Mouse (Mus musculus): Measurements from ENCODE around the gene Yaf2. TPM values are rescaled to one million over a fixed set of nuclear protein-coding genes. Genes with fewer than 3 reads are reported as not detected.
"Not testable (repeated sequence)": the region's sequence is repeated elsewhere in the genome, so short reads cannot be mapped to it uniquely, and the experiment has no call there.

The Yaf2 gene
- polyA plus RNA-seq (2014; fragmentation: Nextera tagmentation; extraction: Ambion mirVana), result 87.9 and 89.6 TPM in 2 replicates

DNA sequence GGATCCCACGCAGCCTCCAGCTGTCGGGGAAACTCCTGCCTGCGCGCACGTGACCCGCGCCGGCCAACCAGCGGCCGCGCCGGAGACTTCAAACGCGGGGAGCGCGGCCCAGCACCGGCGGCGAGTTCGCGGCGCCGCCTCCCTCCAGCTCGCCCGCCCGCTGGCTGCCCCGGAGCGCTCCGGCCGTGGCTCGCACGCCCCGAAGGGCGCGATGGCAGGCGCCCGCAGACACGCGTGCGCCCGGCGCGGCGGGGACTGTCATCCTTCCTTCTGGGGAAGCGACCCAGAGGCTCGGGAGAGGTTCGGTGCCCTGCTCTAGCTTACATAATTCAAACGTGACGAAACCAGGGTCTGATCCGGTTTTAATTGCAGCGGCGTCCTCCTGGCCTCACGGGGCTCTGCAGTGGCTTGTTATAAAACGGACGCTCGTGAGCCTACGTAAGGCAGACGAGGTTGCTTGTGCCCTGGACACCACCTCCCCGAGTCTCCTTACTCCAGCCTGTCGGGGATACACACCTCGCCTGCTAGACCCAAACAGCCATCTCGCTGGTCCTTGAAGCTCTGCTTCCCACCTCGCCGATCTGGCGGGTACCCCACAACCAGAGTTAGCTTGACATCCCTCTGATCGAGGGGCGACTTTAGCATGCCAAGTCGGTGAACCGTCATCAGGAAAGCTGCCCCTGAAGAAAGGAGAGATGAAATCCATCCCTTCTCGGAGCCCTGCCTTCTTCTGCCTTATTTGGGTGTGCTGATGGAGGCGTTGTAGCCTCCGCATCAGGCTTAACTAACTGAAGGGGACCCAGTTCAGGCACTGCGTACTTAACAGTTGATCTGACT, at the start of gene Yaf2:
Gene Yaf2, minus strand, starts transcription at position 11 of the 837 bp plus-strand sequence.
- H3K4me1 ChIP-seq (ENCODE audit: control insufficient read depth in 2 of 2, insufficient read depth in 2 of 2, low read length in 2 of 2), result peaks cover 0 to 4% of the 10 kb centered on the region in 2 experiments; a peak in 2 of 4 replicates
- under 1% methylated on average over 73 of the region's 73 CpGs for WGBS
- peak within 1 kb of the TSS; percentile 78 to 82 for H3K4me3 ChIP-seq (ENCODE audit: control insufficient read depth in 1 of 2, insufficient read depth in 1 of 2, low read depth in 1 of 2, low read length in 2 of 2)
- peak; percentile 95 for ATAC-seq (ENCODE audit: insufficient number of reproducible peaks, insufficient read depth, low FRiP score, low read depth)
- no peaks in the 10 kb centered on the region for H3K27me3 ChIP-seq (ENCODE audit: control insufficient read depth, insufficient read depth, low read length)
- H3K27ac ChIP-seq (replicated peaks in 1 of 2; ENCODE audit: control insufficient read depth in 1 of 2, insufficient read depth in 1 of 2, low read depth in 2 of 2, low read length in 2 of 2), result peak within 1 kb of the TSS; percentile 90 to 98
- peak within 1 kb of the TSS; percentile 93 for H3K9ac ChIP-seq (ENCODE audit: low read length)
- H3K9me3 ChIP-seq (ENCODE audit: control insufficient read depth, low read length), result no peaks in the 10 kb centered on the region
- H3K4me2 ChIP-seq (ENCODE audit: low read length), result peak within 1 kb of the TSS; percentile 88
- peaks cover 8% of the 10 kb centered on the region; the same call in 1 of the 2 replicates for H3K36me3 ChIP-seq (ENCODE audit: control insufficient read depth, insufficient read depth, low read length)

DNA sequence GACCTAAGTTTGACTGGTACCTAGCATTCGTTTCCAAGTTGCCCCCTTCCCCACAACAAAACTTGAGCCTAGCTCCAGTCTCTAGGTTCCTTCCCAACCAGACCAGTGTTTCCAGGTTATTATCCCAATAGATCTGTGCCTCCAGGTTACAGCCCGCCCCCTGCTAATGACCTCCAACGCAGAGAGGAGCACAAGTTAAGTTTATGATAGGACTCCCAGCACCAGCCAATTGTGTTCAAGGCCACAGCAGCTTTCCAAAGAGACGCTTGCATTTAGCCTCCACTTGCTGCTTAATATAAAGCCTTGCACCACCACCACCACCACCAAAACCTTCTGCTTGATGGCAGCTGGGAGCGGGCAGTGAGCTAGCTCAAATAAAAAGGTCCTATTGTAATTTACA, 44.6 kb upstream of the Yaf2 start:
- Histone ChIP-seq H3K4me2 (ENCODE audit: low read length) (no peak overlapping the region), H3K36me3 (ENCODE audit: control insufficient read depth, insufficient read depth, low read length) (peaks cover 14% of the 10 kb centered on the region), H3K4me1 (ENCODE audit: control insufficient read depth in 2 of 2, insufficient read depth in 2 of 2, low read length in 2 of 2) (no peaks in the 10 kb centered on the region), H3K4me3 (ENCODE audit: control insufficient read depth in 1 of 2, insufficient read depth in 1 of 2, low read depth in 1 of 2, low read length in 2 of 2) (no peak overlapping the region), H3K27ac (replicated peaks in 1 of 2; ENCODE audit: control insufficient read depth in 1 of 2, insufficient read depth in 1 of 2, low read depth in 2 of 2, low read length in 2 of 2) (no peak overlapping the region), H3K27me3 (ENCODE audit: control insufficient read depth, insufficient read depth, low read length) (no peaks in the 10 kb centered on the region), H3K9ac (ENCODE audit: low read length) (no peak overlapping the region), H3K9me3 (ENCODE audit: control insufficient read depth, low read length) (no peaks in the 10 kb centered on the region)
- no peak for ATAC-seq (ENCODE audit: insufficient number of reproducible peaks, insufficient read depth, low FRiP score, low read depth)
- WGBS, result 63% methylated on average over 5 of the region's 5 CpGs

- WGBS, result 58% methylated on average over 3 of the region's 3 CpGs
Measured at GRCm38 (mm10) chr15:93379177-93379576, 42.4 kb upstream of the Yaf2 start.

GRCm38 (mm10) chr15:93375696-93376095, 39.0 kb upstream of the Yaf2 start:
- no peaks in the 10 kb centered on the region for H3K9me3 ChIP-seq (ENCODE audit: control insufficient read depth, low read length)
- no peak overlapping the region for H3K9ac ChIP-seq (ENCODE audit: low read length)
- WGBS, result 87% methylated on average over 5 of the region's 5 CpGs
- no peak overlapping the region for H3K4me3 ChIP-seq (ENCODE audit: control insufficient read depth in 1 of 2, insufficient read depth in 1 of 2, low read depth in 1 of 2, low read length in 2 of 2)
- H3K4me1 ChIP-seq (ENCODE audit: control insufficient read depth in 2 of 2, insufficient read depth in 2 of 2, low read length in 2 of 2), result no peaks in the 10 kb centered on the region
- H3K4me2 ChIP-seq (ENCODE audit: low read length), result no peak overlapping the region
- H3K27me3 ChIP-seq (ENCODE audit: control insufficient read depth, insufficient read depth, low read length), result no peaks in the 10 kb centered on the region
- H3K27ac ChIP-seq (replicated peaks in 1 of 2; ENCODE audit: control insufficient read depth in 1 of 2, insufficient read depth in 1 of 2, low read depth in 2 of 2, low read length in 2 of 2), result no peak overlapping the region
- ATAC-seq (ENCODE audit: insufficient number of reproducible peaks, insufficient read depth, low FRiP score, low read depth), result no peak
- H3K36me3 ChIP-seq (ENCODE audit: control insufficient read depth, insufficient read depth, low read length), result no peaks in the 10 kb centered on the region

More at GRCm38 (mm10) chr15:93379177-93379576, 42.4 kb upstream of the Yaf2 start:
- no peaks in the 10 kb centered on the region for H3K4me1 ChIP-seq (ENCODE audit: control insufficient read depth in 2 of 2, insufficient read depth in 2 of 2, low read length in 2 of 2)
- H3K27me3 ChIP-seq (ENCODE audit: control insufficient read depth, insufficient read depth, low read length), result no peaks in the 10 kb centered on the region
- H3K9me3 ChIP-seq (ENCODE audit: control insufficient read depth, low read length), result no peaks in the 10 kb centered on the region
- H3K4me3 ChIP-seq (ENCODE audit: control insufficient read depth in 1 of 2, insufficient read depth in 1 of 2, low read depth in 1 of 2, low read length in 2 of 2), result no peak overlapping the region
- no peaks in the 10 kb centered on the region for H3K36me3 ChIP-seq (ENCODE audit: control insufficient read depth, insufficient read depth, low read length)
- H3K27ac ChIP-seq (replicated peaks in 1 of 2; ENCODE audit: control insufficient read depth in 1 of 2, insufficient read depth in 1 of 2, low read depth in 2 of 2, low read length in 2 of 2), result no peak overlapping the region
- ATAC-seq (ENCODE audit: insufficient number of reproducible peaks, insufficient read depth, low FRiP score, low read depth), result no peak
- H3K9ac ChIP-seq (ENCODE audit: low read length), result no peak overlapping the region
- no peak overlapping the region for H3K4me2 ChIP-seq (ENCODE audit: low read length)

- H3K4me2 ChIP-seq (ENCODE audit: low read length); H3K36me3 ChIP-seq (ENCODE audit: control insufficient read depth, insufficient read depth, low read length); H3K4me1 ChIP-seq (ENCODE audit: control insufficient read depth in 2 of 2, insufficient read depth in 2 of 2, low read length in 2 of 2); H3K27ac ChIP-seq (replicated peaks in 1 of 2; ENCODE audit: control insufficient read depth in 1 of 2, insufficient read depth in 1 of 2, low read depth in 2 of 2, low read length in 2 of 2); H3K27me3 ChIP-seq (ENCODE audit: control insufficient read depth, insufficient read depth, low read length); ATAC-seq (ENCODE audit: insufficient number of reproducible peaks, insufficient read depth, low FRiP score, low read depth); H3K4me3 ChIP-seq (ENCODE audit: control insufficient read depth in 1 of 2, insufficient read depth in 1 of 2, low read depth in 1 of 2, low read length in 2 of 2); H3K9me3 ChIP-seq (ENCODE audit: control insufficient read depth, low read length); H3K9ac ChIP-seq (ENCODE audit: low read length): not testable (repeated sequence)
Measured at GRCm38 (mm10) chr15:93372525-93373119, 35.9 kb upstream of the Yaf2 start.

DNA sequence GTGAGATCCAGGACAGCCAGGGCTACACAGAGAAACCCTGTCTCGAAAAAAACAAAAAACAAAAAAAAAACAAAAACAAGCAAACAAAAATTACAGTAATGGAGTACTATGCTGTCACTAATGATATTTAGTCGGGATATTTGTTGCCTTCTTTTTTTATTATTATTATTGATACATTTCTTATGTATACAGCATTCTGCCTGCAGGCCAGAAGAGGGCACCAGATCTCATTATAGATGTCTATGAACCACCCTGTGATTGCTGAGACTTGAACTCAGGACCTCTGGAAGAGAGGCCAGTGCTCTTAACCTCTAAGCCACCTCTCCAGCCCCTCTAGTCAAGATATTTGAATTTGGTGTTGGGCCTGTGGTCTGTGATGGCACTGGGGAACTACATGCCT, 35.1 kb upstream of the Yaf2 start:
- ATAC-seq (ENCODE audit: insufficient number of reproducible peaks, insufficient read depth, low FRiP score, low read depth), result no peak
- Histone ChIP-seq H3K27me3 (ENCODE audit: control insufficient read depth, insufficient read depth, low read length) (no peaks in the 10 kb centered on the region), H3K4me1 (ENCODE audit: control insufficient read depth in 2 of 2, insufficient read depth in 2 of 2, low read length in 2 of 2) (no peaks in the 10 kb centered on the region), H3K4me2 (ENCODE audit: low read length) (no peak overlapping the region), H3K4me3 (ENCODE audit: control insufficient read depth in 1 of 2, insufficient read depth in 1 of 2, low read depth in 1 of 2, low read length in 2 of 2) (no peak overlapping the region), H3K36me3 (ENCODE audit: control insufficient read depth, insufficient read depth, low read length) (no peaks in the 10 kb centered on the region), H3K27ac (replicated peaks in 1 of 2; ENCODE audit: control insufficient read depth in 1 of 2, insufficient read depth in 1 of 2, low read depth in 2 of 2, low read length in 2 of 2) (no peak overlapping the region), H3K9ac (ENCODE audit: low read length) (no peak overlapping the region), H3K9me3 (ENCODE audit: control insufficient read depth, low read length) (no peaks in the 10 kb centered on the region)
- WGBS, result 87% methylated on average over 2 of the region's 2 CpGs

DNA sequence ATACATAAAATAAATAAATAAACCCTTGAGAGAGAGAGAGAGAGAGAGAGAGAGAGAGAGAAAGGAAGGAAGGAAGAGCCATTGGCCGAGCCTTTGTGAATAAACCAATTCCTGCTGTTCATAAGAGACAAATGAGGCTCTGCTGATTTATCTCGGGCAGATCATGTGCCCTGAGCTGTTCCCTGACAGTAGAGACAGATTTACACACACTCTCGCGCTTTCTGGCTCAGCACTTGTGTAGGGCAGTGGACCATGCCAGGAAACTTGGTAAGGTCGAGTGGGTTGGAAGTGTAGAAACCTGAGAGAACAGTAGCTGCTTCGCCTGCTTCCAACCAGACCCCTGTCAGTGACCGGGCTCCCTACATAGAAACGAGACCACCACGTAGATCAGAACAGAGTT, 31.8 kb upstream of the Yaf2 start:
- no peaks in the 10 kb centered on the region for H3K9me3 ChIP-seq (ENCODE audit: control insufficient read depth, low read length)
- H3K9ac ChIP-seq (ENCODE audit: low read length), result no peak overlapping the region
- H3K4me1 ChIP-seq (ENCODE audit: control insufficient read depth in 2 of 2, insufficient read depth in 2 of 2, low read length in 2 of 2), result no peaks in the 10 kb centered on the region
- H3K27ac ChIP-seq (replicated peaks in 1 of 2; ENCODE audit: control insufficient read depth in 1 of 2, insufficient read depth in 1 of 2, low read depth in 2 of 2, low read length in 2 of 2), result no peak overlapping the region
- peak overlapping the region; percentile 27; the same call in 1 of the 2 replicates for H3K4me2 ChIP-seq (ENCODE audit: low read length)
- H3K36me3 ChIP-seq (ENCODE audit: control insufficient read depth, insufficient read depth, low read length), result no peaks in the 10 kb centered on the region
- WGBS, result 67% methylated on average over 9 of the region's 9 CpGs
- H3K27me3 ChIP-seq (ENCODE audit: control insufficient read depth, insufficient read depth, low read length), result no peaks in the 10 kb centered on the region
- H3K4me3 ChIP-seq (ENCODE audit: control insufficient read depth in 1 of 2, insufficient read depth in 1 of 2, low read depth in 1 of 2, low read length in 2 of 2), result no peak overlapping the region
- ATAC-seq (ENCODE audit: insufficient number of reproducible peaks, insufficient read depth, low FRiP score, low read depth), result no peak

Measured in heart, embryonic 14.5 days (tissue).